Mouse (Mus musculus) CD4-positive naive resting alpha-beta T cell, adult 76 days (primary cell): ENCODE data around the gene Gm17617. TPM values are rescaled to one million over a fixed set of nuclear protein-coding genes. Genes with fewer than 3 reads are reported as not detected.

Source experiments
- total RNA-seq: library from RNA; stranded (reverse); gene quantifications from one replicate; pipeline ENCODE4 v1.2.4, GENCODE M21; 2023

Gene Gm17617
- total RNA-seq: not detected

GRCm38 (mm10) chr13:55133448-55133847 lies at the start of gene Gm17617:
TSS of gene Gm17617 (minus strand) at chr13:55133548.

GRCm38 (mm10) chr13:55152621-55153415 lies 19.5 kb upstream of the Gm17617 start, which contains the start of gene Fgfr4:
TSS of gene Fgfr4 (plus strand) at chr13:55152640.

GRCm38 (mm10) chr13:55105045-55105952 lies 28.0 kb downstream of the Gm17617 start, which contains the start of gene Zfp346:
TSS of gene Zfp346 (plus strand) at chr13:55105311.

GRCm38 (mm10) chr13:55099726-55100478 lies 33.4 kb downstream of the Gm17617 start, which contains the start of gene Uimc1:
TSS of gene Uimc1 (minus strand) at chr13:55100300.

Other genes starting within 250 kb of the Gm17617 start
- 2.8 TPM for gene Unc5a, start 184.1 kb downstream of the Gm17617 start, total RNA-seq
- gene Hk3, start 112.2 kb downstream of the Gm17617 start, total RNA-seq: 3.0 TPM
- 76.4 TPM for gene Uimc1, start 33.2 kb downstream of the Gm17617 start, total RNA-seq
- 31.3 TPM for gene Zfp346, start 28.2 kb downstream of the Gm17617 start, total RNA-seq
- gene Fgfr4, start 19.1 kb upstream of the Gm17617 start, total RNA-seq: not detected
- 171 TPM for gene Nsd1, start 76.2 kb upstream of the Gm17617 start, total RNA-seq
- gene Prelid1, start 187.0 kb upstream of the Gm17617 start, total RNA-seq: 144 TPM
- 58.4 TPM for gene Rab24, start 188.4 kb upstream of the Gm17617 start, total RNA-seq
- 0.82 TPM for gene Mxd3, start 196.3 kb upstream of the Gm17617 start, total RNA-seq
- gene Lman2, start 229.2 kb upstream of the Gm17617 start, total RNA-seq: 104 TPM
- 84.0 TPM for gene Rgs14, start 236.2 kb upstream of the Gm17617 start, total RNA-seq